Mouse (Mus musculus): ENCODE results near the gene Nfkbie.

Nfkbie gene

GRCm38 (mm10) chr17:45543115-45543514 is 12.4 kb upstream of the Nfkbie start:
- no peak for DNase-seq (ENCODE audit: low spot score in 2 of 2)

GRCm38 (mm10) chr17:45544001-45544872 is 11.3 kb upstream of the Nfkbie start:
- no peak for DNase-seq (ENCODE audit: low spot score in 2 of 2)

GRCm38 (mm10) chr17:45544873-45545277 is 10.6 kb upstream of the Nfkbie start:
- no peak for DNase-seq (ENCODE audit: low spot score in 2 of 2)

- no peak for DNase-seq (ENCODE audit: low spot score in 2 of 2)
Measured at GRCm38 (mm10) chr17:45545278-45545961, 10.1 kb upstream of the Nfkbie start.

GRCm38 (mm10) chr17:45546941-45547340 is 8.6 kb upstream of the Nfkbie start:
- DNase-seq (ENCODE audit: low spot score in 2 of 2), result no peak

GRCm38 (mm10) chr17:45547461-45548190 is 7.9 kb upstream of the Nfkbie start:
- no peak for DNase-seq (ENCODE audit: low spot score in 2 of 2)

- no peak for DNase-seq (ENCODE audit: low spot score in 2 of 2)
Measured at GRCm38 (mm10) chr17:45548541-45549512, 6.7 kb upstream of the Nfkbie start.

- DNase-seq (ENCODE audit: low spot score in 2 of 2), result no peak
Measured at GRCm38 (mm10) chr17:45549617-45550181, 5.8 kb upstream of the Nfkbie start, which contains the start of gene Tmem151b. Gene Tmem151b, minus strand, starts transcription at chr17:45549677.

GRCm38 (mm10) chr17:45550253-45550652 is 5.2 kb upstream of the Nfkbie start:
- DNase-seq (ENCODE audit: low spot score in 2 of 2), result no peak

GRCm38 (mm10) chr17:45551249-45551796 is 4.2 kb upstream of the Nfkbie start:
- DNase-seq (ENCODE audit: low spot score in 2 of 2), result no peak

GRCm38 (mm10) chr17:45551816-45552451 is 3.6 kb upstream of the Nfkbie start:
- DNase-seq (ENCODE audit: low spot score in 2 of 2), result peak in 1 of 2 experiments; percentile 76

GRCm38 (mm10) chr17:45553065-45553464 is 2.4 kb upstream of the Nfkbie start:
- no peak for DNase-seq (ENCODE audit: low spot score in 2 of 2)

GRCm38 (mm10) chr17:45554420-45554819 is 1.1 kb upstream of the Nfkbie start:
- DNase-seq (ENCODE audit: low spot score in 2 of 2), result no peak

- DNase-seq (ENCODE audit: low spot score in 2 of 2), result no peak
Measured at GRCm38 (mm10) chr17:45556107-45556489, 595 bp downstream of the Nfkbie start.

- no peak for DNase-seq (ENCODE audit: low spot score in 2 of 2)
Measured at GRCm38 (mm10) chr17:45556514-45557245, 1.2 kb downstream of the Nfkbie start.

- DNase-seq (ENCODE audit: low spot score in 2 of 2), result no peak
Measured at GRCm38 (mm10) chr17:45557246-45557824, 1.8 kb downstream of the Nfkbie start.

GRCm38 (mm10) chr17:45557998-45558862 is 2.7 kb downstream of the Nfkbie start:
- DNase-seq (ENCODE audit: low spot score in 2 of 2), result no peak

Data from frontal cortex, postnatal 14 days (tissue).